In the genomic region with DNA sequence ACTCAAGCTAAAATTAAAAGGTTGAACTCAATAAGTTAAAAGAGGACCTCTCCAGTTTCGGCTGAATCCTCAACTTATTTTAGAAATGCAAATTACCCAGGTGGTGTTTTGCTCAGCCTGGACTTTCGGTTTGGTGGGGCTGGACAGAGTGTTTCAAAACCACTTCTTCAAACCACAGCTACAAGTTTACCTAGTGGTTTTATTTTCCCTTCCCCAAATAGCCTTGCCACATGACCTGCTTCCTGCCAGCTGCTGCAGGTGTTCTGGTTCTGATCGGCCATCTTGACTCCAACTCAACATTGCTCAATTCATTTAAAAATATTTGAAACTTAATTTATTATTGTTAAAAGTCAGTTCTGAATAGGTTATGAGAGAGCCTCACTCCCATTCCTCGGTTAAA, we compare ENCODE assay signal across 12 mouse cellular contexts.
A peak's percentile ranks its signal among the peaks of the same experiment; 100 is the strongest.
DNase-seq lines count a peak whose midpoint lies in the region; TF ChIP-seq lines count a peak whose summit lies in the region.
"Had no signal": no experiment of that assay in that cellular context is flagged by ENCODE, and none has a peak within 500 bp of the region (broad histone marks: within the 10 kb centered on the region; RNA-seq: fewer than 3 reads in every experiment).

No protein-coding gene starts in this region.

- no peaks in the 10 kb centered on the region for H3K9me3 ChIP-seq in CH12.LX (replicated peaks; ENCODE audit: low read length)
- H3K9me3 ChIP-seq: intestine, embryonic 15.5 days had no signal

- TF ChIP-seq RAD21 in CH12.LX (IDR thresholded peaks at IDR 0.05; ENCODE audit: low read depth, low read length): no peak

- dilution Hi-C loops in CH12.LX (cut with MboI; ENCODE audit: extremely low pct_ligation_motif_present, extremely low pct_unique_long_range_greater_than_20kb, low sequenced_read_pairs): no loop called here

- in situ Hi-C loops in CH12.LX (cut with MboI; ENCODE audit: low pct_ligation_motif_present, low pct_unique_long_range_greater_than_20kb, low sequenced_read_pairs): loop anchor here (25.0 kb wide), 2 partner anchors 165 to 1735 kb away; no protein-coding TSS in a partner anchor

- peak; percentile 37 for DNase-seq in layer of hippocampus, adult 11-12 months (ENCODE audit: low spot score)
- DNase-seq in layer of hippocampus, postnatal 36 days: no peak
- peak; percentile 95 for DNase-seq in CH12.LX (ENCODE audit: extremely low read depth)
- peak; percentile 55 for DNase-seq in lung, postnatal 36 days
- DNase-seq in thymus, adult 2 months: peak; percentile 57
- no peak for DNase-seq in cerebellum, postnatal 14 days
- no peak for DNase-seq in kidney, postnatal 25 days
- DNase-seq in adrenal gland, postnatal 10 days: no peak
- DNase-seq: cerebellum, adult 11 months; midbrain, embryonic 14.5 days had no signal

- TF ChIP-seq CTCF in CH12.LX (conservative IDR thresholded peaks at IDR 0.05 in 1 of 2, IDR thresholded peaks at IDR 0.05 in 1 of 2; ENCODE audit: low read depth in 2 of 2, low read length in 2 of 2): no peak
- no peak for TF ChIP-seq CTCF in thymus, adult 2 months (IDR thresholded peaks at IDR 0.05; ENCODE audit: borderline replicate concordance, control insufficient read depth, extremely low read depth, insufficient read depth, low read length, poor library complexity)

- no peak overlapping the region for H3K27ac ChIP-seq in CH12.LX (ENCODE audit: insufficient read depth, low read depth)
- H3K27ac ChIP-seq in thymus, adult 2 months (ENCODE audit: control insufficient read depth, insufficient read depth, low read length): peak overlapping the region; percentile 48
- H3K27ac ChIP-seq: intestine, embryonic 15.5 days; liver, embryonic 14.5 days had no signal

- no peak for TF ChIP-seq EP300 in CH12.LX (IDR thresholded peaks at IDR 0.05; ENCODE audit: low read length)

- H3K4me2 ChIP-seq in CH12.LX (ENCODE audit: insufficient read depth, low read depth, poor library complexity, severe bottlenecking): no peak overlapping the region
- H3K4me2 ChIP-seq: intestine, embryonic 15.5 days had no signal

- H3K9ac ChIP-seq in CH12.LX (ENCODE audit: insufficient read depth, low read depth): peak overlapping the region; percentile 100; the same call in 1 of the 2 replicates
- H3K9ac ChIP-seq: intestine, embryonic 15.5 days; liver, embryonic 14.5 days had no signal

- H3K36me3 ChIP-seq in CH12.LX (replicated peaks in 1 of 2; ENCODE audit: control insufficient read depth in 1 of 2, insufficient read depth in 1 of 2, low read length in 1 of 2): peaks cover 38 to 50% of the 10 kb centered on the region in 2 experiments
- peaks cover 4% of the 10 kb centered on the region for H3K36me3 ChIP-seq in thymus, adult 2 months (ENCODE audit: control insufficient read depth, insufficient read depth, low read length)
- H3K36me3 ChIP-seq: intestine, embryonic 15.5 days had no signal

- 0 out of 4 replicates have a peak, but pooled peaks cover 0 to 3% of the 10 kb centered on the region in 2 experiments for H3K4me1 ChIP-seq in CH12.LX (ENCODE audit: control insufficient read depth in 1 of 2, insufficient read depth in 2 of 2)
- peaks cover 43% of the 10 kb centered on the region for H3K4me1 ChIP-seq in thymus, adult 2 months (replicated peaks; ENCODE audit: control insufficient read depth, insufficient read depth, low read length)
- H3K4me1 ChIP-seq: intestine, embryonic 15.5 days had no signal

- TF ChIP-seq POLR2A in CH12.LX (IDR thresholded peaks at IDR 0.05; ENCODE audit: low read depth, low read length): peak; percentile 74
- no peak for TF ChIP-seq POLR2A in thymus, adult 2 months (IDR thresholded peaks at IDR 0.05; ENCODE audit: control insufficient read depth, extremely low read depth, insufficient read depth, low read length, poor library complexity)

- no peaks in the 10 kb centered on the region for H3K27me3 ChIP-seq in CH12.LX (replicated peaks)
- H3K27me3 ChIP-seq in thymus, adult 2 months (ENCODE audit: control insufficient read depth, insufficient read depth, low read length): no peaks in the 10 kb centered on the region
- H3K27me3 ChIP-seq: intestine, embryonic 15.5 days had no signal

- peaks cover 58% of the 10 kb centered on the region for H3K79me2 ChIP-seq in CH12.LX (replicated peaks; ENCODE audit: control insufficient read depth, extremely low read depth, insufficient read depth, poor library complexity, severe bottlenecking)

- 1% methylated on average over 4 of the region's 4 CpGs for WGBS in thymus, adult 2 months

- H3K4me3 ChIP-seq in CH12.LX (replicated peaks in 1 of 3; ENCODE audit: low read depth in 2 of 3, low read length in 2 of 3, poor library complexity in 1 of 3): peak overlapping the region in 2 of 3 experiments; percentile 64 to 81
- no peak overlapping the region for H3K4me3 ChIP-seq in thymus, adult 2 months (ENCODE audit: control insufficient read depth, insufficient read depth, low read length)
- H3K4me3 ChIP-seq: intestine, embryonic 15.5 days had no signal

TF ChIP-seq in CH12.LX, 34 proteins besides CTCF, POLR2A, EP300 and RAD21:
- TF ChIP-seq TBP (conservative IDR thresholded peaks at IDR 0.05; ENCODE audit: low read depth, low read length) (peak; percentile 89), ZKSCAN1 (IDR thresholded peaks at IDR 0.05; ENCODE audit: borderline replicate concordance, low read depth, low read length) (no peak), MAX (IDR thresholded peaks at IDR 0.05; ENCODE audit: low read length) (no peak), USF2 (conservative IDR thresholded peaks at IDR 0.05; ENCODE audit: low read depth, low read length) (peak; percentile 72), USF1 (IDR thresholded peaks at IDR 0.05; ENCODE audit: low read depth, low read length) (no peak)
TF ChIP-seq in CH12.LX: peak in this region for 2.

Comparison
In these comparisons a context has a peak if more than half of its experiments do, and no peak if none do; other contexts are left out.
1. DNase-seq: peak in layer of hippocampus, adult 11-12 months (single experiment), CH12.LX (single experiment), lung, postnatal 36 days (single experiment) and thymus, adult 2 months (single experiment); none in layer of hippocampus, postnatal 36 days (0 of 2), cerebellum, postnatal 14 days (0 of 2), kidney, postnatal 25 days (0 of 2) and adrenal gland, postnatal 10 days (single experiment).